Mouse (Mus musculus) urinary bladder, postnatal 4 days (tissue): Measurements from ENCODE around the gene Pdxdc1.
A peak's percentile ranks its signal among the peaks of the same experiment; 100 is the strongest.
"Not testable (repeated sequence)": the region's sequence is repeated elsewhere in the genome, so short reads cannot be mapped to it uniquely, and the experiment has no call there.

Experiments
- DNase-seq, 2 experiments: peaks; one replicate each; pipeline ENCODE4 v3.0.0; 2021 to 2022; ENCODE audit warnings: low spot score in 2 of 2

The Pdxdc1 gene

GRCm38 (mm10) chr16:13902888-13903483 is at the start of gene Pdxdc1, which contains the start of gene Mpv17l:
TSS of gene Pdxdc1 (minus strand) at chr16:13903131.
TSS of gene Mpv17l (plus strand) at chr16:13903161.
- DNase-seq, result peak; percentile 97

GRCm38 (mm10) chr16:13951245-13951644 is 48.3 kb upstream of the Pdxdc1 start:
- DNase-seq, result no peak

- DNase-seq, result no peak
These were observed 43.4 kb upstream of the Pdxdc1 start for GRCm38 (mm10) chr16:13946306-13946705.

- no peak for DNase-seq
These were observed 42.2 kb upstream of the Pdxdc1 start for GRCm38 (mm10) chr16:13945153-13945552.

- no peak for DNase-seq
These were observed 41.8 kb upstream of the Pdxdc1 start for GRCm38 (mm10) chr16:13944752-13945151.

GRCm38 (mm10) chr16:13944178-13944577 is 41.2 kb upstream of the Pdxdc1 start:
- DNase-seq, result no peak

GRCm38 (mm10) chr16:13940847-13941395 is 38.0 kb upstream of the Pdxdc1 start:
- no peak for DNase-seq

GRCm38 (mm10) chr16:13940139-13940846 is 37.4 kb upstream of the Pdxdc1 start:
- peak in 1 of 2 experiments; percentile 35 for DNase-seq

GRCm38 (mm10) chr16:13927456-13928075 is 24.6 kb upstream of the Pdxdc1 start:
- no peak for DNase-seq

GRCm38 (mm10) chr16:13922966-13923365 is 20.0 kb upstream of the Pdxdc1 start:
- not testable (repeated sequence) for DNase-seq

GRCm38 (mm10) chr16:13922499-13922898 is 19.6 kb upstream of the Pdxdc1 start:
- DNase-seq, result not testable (repeated sequence)

GRCm38 (mm10) chr16:13921781-13922180 is 18.9 kb upstream of the Pdxdc1 start:
- no peak for DNase-seq

- no peak for DNase-seq
These were observed 18.1 kb upstream of the Pdxdc1 start for GRCm38 (mm10) chr16:13921063-13921462.

GRCm38 (mm10) chr16:13920093-13920492 is 17.2 kb upstream of the Pdxdc1 start:
- DNase-seq, result no peak

- no peak for DNase-seq
These were observed 4.4 kb upstream of the Pdxdc1 start for GRCm38 (mm10) chr16:13907297-13907696.

GRCm38 (mm10) chr16:13903488-13903887 is 557 bp upstream of the Pdxdc1 start:
- DNase-seq, result peak in 1 of 2 experiments; percentile 69

GRCm38 (mm10) chr16:13902397-13902831 is 517 bp downstream of the Pdxdc1 start:
- DNase-seq, result peak in 1 of 2 experiments; percentile 59

- DNase-seq, result no peak
These were observed 4.0 kb downstream of the Pdxdc1 start for GRCm38 (mm10) chr16:13898981-13899380.

- no peak for DNase-seq
These were observed 6.6 kb downstream of the Pdxdc1 start for GRCm38 (mm10) chr16:13896357-13896756.

GRCm38 (mm10) chr16:13895740-13896139 is 7.2 kb downstream of the Pdxdc1 start:
- DNase-seq, result no peak

GRCm38 (mm10) chr16:13894097-13894496 is 8.8 kb downstream of the Pdxdc1 start:
- no peak for DNase-seq

- DNase-seq, result no peak
These were observed 10.1 kb downstream of the Pdxdc1 start for GRCm38 (mm10) chr16:13892850-13893249.
